Mouse (Mus musculus) limb, embryonic 14.5 days (tissue): ENCODE results near the gene Zfp383. TPM values are rescaled to one million over a fixed set of nuclear protein-coding genes. Genes with fewer than 3 reads are reported as not detected.

Experiments
- ATAC-seq: fragments of 200-750 bp; cut with Nextera tagmentation; 2 replicates; pipeline ENCODE4 v1.8.0; 2017; ENCODE audit warnings: low read depth, moderate number of reproducible peaks, moderate TSS enrichment; ENCODE audit not compliant: low FRiP score
- DNase-seq: peaks from one replicate; pipeline ENCODE4 v3.0.0-alpha.2; 2015; ENCODE audit warnings: low spot score
- H3K27ac ChIP-seq: fragments of 300-500 bp; sonication (generic); replicated peaks from 2 replicates; pipeline ENCODE4 v1.5.1; 2014; ENCODE audit warnings: low read depth, mild to moderate bottlenecking, low read length, moderate library complexity, mixed read lengths
- H3K27me3 ChIP-seq: fragments of 300-500 bp; sonication (generic); 2 replicates; pipeline ENCODE4 v1.6.1; 2014; ENCODE audit warnings: low read length, mixed read lengths; ENCODE audit not compliant: control insufficient read depth, insufficient read depth
- H3K36me3 ChIP-seq: fragments of 300-500 bp; sonication (generic); 2 replicates; pipeline ENCODE4 v1.6.1; 2014; ENCODE audit warnings: mild to moderate bottlenecking, low read length, moderate library complexity, mixed read lengths; ENCODE audit not compliant: control insufficient read depth, insufficient read depth
- H3K4me1 ChIP-seq: fragments of 300-500 bp; sonication (generic); 2 replicates; pipeline ENCODE4 v1.6.1; 2014; ENCODE audit warnings: antibody characterized with exemption, low read length, mixed read lengths; ENCODE audit not compliant: control insufficient read depth, insufficient read depth
- H3K4me2 ChIP-seq: fragments of 300-500 bp; sonication (generic); replicated peaks from 2 replicates; pipeline ENCODE4 v1.6.1; 2014; ENCODE audit warnings: low read depth, mild to moderate bottlenecking, low read length, moderate library complexity; ENCODE audit not compliant: severe bottlenecking
- H3K4me3 ChIP-seq: fragments of 300-500 bp; sonication (generic); replicated peaks from 2 replicates; pipeline ENCODE4 v1.5.1; 2014; ENCODE audit warnings: low read length
- H3K9ac ChIP-seq: fragments of 300-500 bp; sonication (generic); 2 replicates; pipeline ENCODE4 v1.6.1; 2014; ENCODE audit warnings: mild to moderate bottlenecking, low read depth, low read length, moderate library complexity; ENCODE audit not compliant: severe bottlenecking
- H3K9me3 ChIP-seq: fragments of 300-500 bp; sonication (generic); 2 replicates; pipeline ENCODE4 v1.6.1; 2016; ENCODE audit warnings: low read length; ENCODE audit not compliant: control insufficient read depth
- POLR2A ChIP-seq: fragments of 200-500 bp; IDR thresholded peaks from 2 replicates; pipeline ENCODE4 v1.8.0; 2012; ENCODE audit warnings: inconsistent platforms, mild to moderate bottlenecking, moderate library complexity, borderline replicate concordance; ENCODE audit not compliant: insufficient read depth, insufficient read length; ENCODE audit errors: extremely low read depth
- WGBS: fragments of 180-500 bp; shearing (Covaris S2); extraction: QIAGEN DNeasy Blood & Tissue Kit; methylation state at CpG from one replicate; pipeline ENCODE4 v1.1.7; 2014; 5-methylcytosine and 5-hydroxymethylcytosine counted together
- polyA plus RNA-seq, 2 experiments: library from polyadenylated mRNA; depleted of rRNA in 1 of 2; stranded (reverse) in 1 of 2; unstranded in 1 of 2; fragments of >200 nt; fragmentation: Nextera tagmentation in 1 of 2; extraction: Ambion mirVana in 1 of 2; gene quantifications; 2 replicates each; pipeline versions ENCODE4 v1.2.1 to v1.2.3; 2012 to 2014

Gene Zfp383
- polyA plus RNA-seq, 2 experiments = 9.5 to 13.9 TPM

DNA sequence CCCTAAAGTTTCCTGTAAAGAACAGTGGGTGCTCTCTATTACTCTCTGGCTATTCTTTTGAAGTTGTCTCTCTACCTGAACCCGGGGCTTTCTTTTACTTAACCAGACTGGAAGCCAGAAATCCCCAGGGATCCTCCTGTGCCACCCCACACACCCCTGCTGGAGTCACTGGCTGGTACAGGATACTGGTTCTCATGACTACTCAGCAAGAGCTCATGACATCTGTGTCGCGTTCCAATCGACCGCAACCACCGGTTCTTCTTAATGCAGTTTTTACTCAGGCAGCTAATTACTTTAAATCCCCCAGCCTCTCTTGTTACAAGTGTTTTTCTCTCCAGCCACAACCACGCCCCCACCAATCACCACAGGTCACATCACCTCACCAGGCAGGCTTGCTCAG, 28.0 kb upstream of the Zfp383 start:
- TF ChIP-seq POLR2A = no peak
- no peaks in the 10 kb centered on the region for H3K27me3 ChIP-seq
- H3K9ac ChIP-seq = no peak overlapping the region
- no peak overlapping the region for H3K27ac ChIP-seq
- H3K9me3 ChIP-seq = peaks cover 17% of the 10 kb centered on the region
- no peak for DNase-seq
- ATAC-seq = no peak
- 35% methylated on average over 7 of the region's 7 CpGs for WGBS
- H3K4me1 ChIP-seq = no peaks in the 10 kb centered on the region
- no peak overlapping the region for H3K4me2 ChIP-seq
- peaks cover 8% of the 10 kb centered on the region for H3K36me3 ChIP-seq
- H3K4me3 ChIP-seq = no peak overlapping the region

DNA sequence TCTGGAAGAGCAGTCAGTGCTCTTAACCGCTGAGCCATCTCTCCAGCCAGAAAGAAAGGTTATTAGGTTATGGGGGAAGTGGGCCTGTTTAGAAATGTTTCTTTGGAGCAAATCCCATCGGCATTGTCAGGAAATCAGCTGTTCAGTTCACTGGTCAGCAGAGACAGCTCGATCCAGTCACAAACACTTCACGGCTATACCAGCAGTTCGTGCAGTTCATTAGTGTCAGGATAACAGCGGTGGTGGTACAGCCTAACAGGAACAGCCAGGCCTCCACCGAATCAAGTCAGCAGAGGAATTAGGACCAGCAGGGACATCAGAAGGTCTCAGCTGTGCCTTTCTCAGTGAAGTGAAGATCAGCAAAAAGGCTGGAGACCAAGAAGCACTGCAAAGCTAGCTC, 27.1 kb upstream of the Zfp383 start:
- ATAC-seq = no peak
- TF ChIP-seq POLR2A = no peak
- no peak for DNase-seq
- Histone ChIP-seq H3K27me3 (no peaks in the 10 kb centered on the region), H3K4me2 (no peak overlapping the region), H3K27ac (no peak overlapping the region), H3K4me1 (no peaks in the 10 kb centered on the region), H3K9me3 (peaks cover 9% of the 10 kb centered on the region; the same call in 1 of the 2 replicates), H3K4me3 (no peak overlapping the region), H3K9ac (no peak overlapping the region), H3K36me3 (no peaks in the 10 kb centered on the region; the same call in 1 of the 2 replicates)
- WGBS = 91% methylated on average over 7 of the region's 7 CpGs

DNA sequence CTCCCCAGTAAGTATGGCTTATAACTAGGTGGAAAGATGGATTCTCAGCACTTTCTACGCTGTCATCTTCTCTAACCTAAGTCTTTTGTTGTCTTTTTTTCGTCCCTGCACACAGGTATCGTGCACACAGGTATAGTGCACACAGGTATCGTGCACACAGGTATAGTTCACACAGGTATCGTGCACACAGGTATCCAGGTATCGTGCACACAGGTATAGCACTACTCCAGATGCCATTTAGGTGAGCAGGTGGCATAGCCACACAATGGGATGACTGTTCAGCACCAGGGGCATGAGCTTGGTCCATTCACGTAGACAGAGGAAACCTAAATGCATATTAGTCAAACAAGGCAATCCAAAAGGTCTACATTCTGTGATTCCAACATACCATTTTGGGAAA, 17.5 kb upstream of the Zfp383 start:
- ATAC-seq (no peak), DNase-seq (no peak)
- peaks cover 47% of the 10 kb centered on the region for H3K9me3 ChIP-seq
- H3K4me2 ChIP-seq = no peak overlapping the region
- peaks cover 44% of the 10 kb centered on the region for H3K36me3 ChIP-seq
- no peak overlapping the region for H3K9ac ChIP-seq
- no peak for TF ChIP-seq POLR2A
- no peaks in the 10 kb centered on the region for H3K4me1 ChIP-seq
- H3K4me3 ChIP-seq = no peak overlapping the region
- no peak overlapping the region for H3K27ac ChIP-seq
- no peaks in the 10 kb centered on the region for H3K27me3 ChIP-seq
- 98% methylated on average over 7 of the region's 7 CpGs for WGBS

DNA sequence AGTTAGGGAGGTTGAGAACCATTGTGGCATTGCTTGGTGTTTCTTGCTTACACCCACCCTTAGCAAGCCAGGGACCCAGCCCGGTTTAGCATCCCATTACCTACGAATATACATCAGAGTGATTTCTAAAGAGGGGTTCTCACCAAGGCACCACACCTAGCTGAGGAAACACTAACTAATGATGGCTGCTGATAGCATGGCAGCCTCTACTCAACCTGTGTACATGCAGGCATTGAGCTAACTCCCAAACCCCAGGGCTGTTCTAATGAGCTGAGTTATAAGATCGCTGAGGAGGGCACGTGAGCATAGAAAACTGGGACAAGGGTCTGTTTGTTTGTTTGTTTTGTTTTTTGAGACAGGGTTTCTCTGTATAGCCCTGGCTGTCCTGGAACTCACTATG, 15.3 kb upstream of the Zfp383 start:
- Histone ChIP-seq H3K27ac (no peak overlapping the region), H3K4me2 (no peak overlapping the region), H3K36me3 (peaks cover 64% of the 10 kb centered on the region), H3K9ac (no peak overlapping the region), H3K27me3 (no peaks in the 10 kb centered on the region), H3K4me3 (no peak overlapping the region), H3K9me3 (peaks cover 52% of the 10 kb centered on the region), H3K4me1 (no peaks in the 10 kb centered on the region)
- no peak for TF ChIP-seq POLR2A
- ATAC-seq (no peak), DNase-seq (no peak)
- 99% methylated on average over 4 of the region's 4 CpGs for WGBS

DNA sequence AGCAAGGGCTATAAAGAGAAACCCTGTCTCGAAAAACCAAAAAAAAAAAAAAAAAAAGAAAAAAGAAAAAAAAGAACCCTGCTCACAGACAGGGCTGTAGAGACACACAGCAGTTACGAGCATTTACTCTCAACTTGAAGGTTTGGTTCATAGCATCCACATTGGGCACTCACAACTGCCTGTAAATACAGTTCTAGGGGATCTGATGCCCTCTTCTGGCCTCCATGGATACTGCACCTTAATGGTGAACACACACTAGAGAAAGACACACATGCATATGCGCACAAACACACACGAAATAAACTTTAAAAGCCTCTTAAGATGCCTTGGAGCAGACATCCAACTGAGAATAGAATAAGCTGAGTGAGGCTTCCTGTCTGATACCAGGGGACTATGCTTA, 9.7 kb upstream of the Zfp383 start:
- Histone ChIP-seq H3K27ac (no peak overlapping the region), H3K9ac (no peak overlapping the region), H3K4me1 (no peaks in the 10 kb centered on the region), H3K4me2 (no peak overlapping the region), H3K4me3 (no peak overlapping the region), H3K36me3 (peaks cover 79% of the 10 kb centered on the region), H3K9me3 (peaks cover 38% of the 10 kb centered on the region), H3K27me3 (no peaks in the 10 kb centered on the region)
- no peak for TF ChIP-seq POLR2A
- WGBS = 93% methylated on average over 4 of the region's 4 CpGs
- DNase-seq (no peak), ATAC-seq (no peak)

DNA sequence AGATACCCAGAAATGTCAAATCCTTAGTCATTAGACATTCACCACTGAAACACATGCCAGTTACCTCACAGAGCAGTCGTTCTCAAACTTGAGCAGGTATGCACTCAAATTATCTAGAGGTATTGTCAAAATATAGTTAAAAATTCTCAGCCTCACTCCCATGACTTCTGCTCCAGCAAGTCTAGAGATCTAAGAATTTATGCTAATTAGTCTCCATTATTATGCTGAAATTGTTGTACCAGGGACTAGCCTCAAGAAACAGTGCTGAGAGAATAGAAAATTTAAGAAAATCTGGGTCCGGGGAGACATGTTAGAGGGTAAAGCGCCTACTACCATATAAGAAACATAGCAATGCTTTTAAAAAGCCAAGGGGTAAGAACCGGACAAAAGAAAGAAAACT, 3.9 kb upstream of the Zfp383 start:
- no peak for ATAC-seq
- H3K9me3 ChIP-seq = no peaks in the 10 kb centered on the region
- no peak for DNase-seq
- H3K4me1 ChIP-seq = peaks cover 5% of the 10 kb centered on the region
- no peak overlapping the region for H3K4me2 ChIP-seq
- H3K4me3 ChIP-seq = no peak overlapping the region
- no peaks in the 10 kb centered on the region for H3K27me3 ChIP-seq
- WGBS = 94% methylated on average over 4 of the region's 4 CpGs
- H3K9ac ChIP-seq = no peak overlapping the region
- peaks cover 29% of the 10 kb centered on the region for H3K36me3 ChIP-seq
- no peak overlapping the region for H3K27ac ChIP-seq
- TF ChIP-seq POLR2A = no peak
